Mouse (Mus musculus): ENCODE results near the gene Dip2c.

- TF ChIP-seq CTCF (IDR thresholded peaks at IDR 0.05; ENCODE audit: low read depth) (no peak), EP300 (IDR thresholded peaks at IDR 0.05; ENCODE audit: low read depth) (no peak)
Observed at GRCm38 (mm10) chr13:9261748-9262147, 14.6 kb upstream of the Dip2c start.

Data from heart, postnatal 0 days (tissue).